Mouse (Mus musculus) frontal cortex, postnatal 10 days (tissue): ENCODE measurements around the gene Coro2a.
"Not testable (repeated sequence)": the region's sequence is repeated elsewhere in the genome, so short reads cannot be mapped to it uniquely, and the experiment has no call there.

ENCODE experiments used
- DNase-seq, 2 experiments: peaks; one replicate each; pipeline ENCODE4 v3.0.0; 2022; ENCODE audit warnings: low spot score in 2 of 2, mixed read lengths in 1 of 2

Gene Coro2a

DNA sequence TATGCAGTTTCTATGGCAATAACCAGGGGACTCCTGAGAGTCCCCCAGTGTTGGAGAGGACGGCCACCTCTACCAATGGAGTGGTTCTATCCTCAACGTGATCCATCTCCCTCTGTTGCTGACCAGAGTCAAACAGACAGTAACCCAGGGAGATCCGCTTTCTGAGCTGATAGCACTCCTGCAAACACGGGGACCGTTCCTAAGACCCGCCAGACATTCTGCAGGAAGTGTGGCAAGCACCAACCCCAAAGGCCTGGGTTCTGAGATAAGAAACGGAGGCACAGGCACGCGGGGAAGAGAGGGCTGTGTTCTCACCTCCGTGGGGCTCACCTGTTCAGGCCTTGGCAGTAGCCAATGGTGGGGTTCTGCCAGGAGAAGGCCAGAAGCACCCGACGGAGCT, 11.6 kb upstream of the Coro2a start:
- DNase-seq = no peak

GRCm38 (mm10) chr4:46611181-46611580, 9.2 kb upstream of the Coro2a start:
- peak; percentile 62 to 84 for DNase-seq

GRCm38 (mm10) chr4:46607601-46608000, 5.6 kb upstream of the Coro2a start:
- DNase-seq = no peak

DNA sequence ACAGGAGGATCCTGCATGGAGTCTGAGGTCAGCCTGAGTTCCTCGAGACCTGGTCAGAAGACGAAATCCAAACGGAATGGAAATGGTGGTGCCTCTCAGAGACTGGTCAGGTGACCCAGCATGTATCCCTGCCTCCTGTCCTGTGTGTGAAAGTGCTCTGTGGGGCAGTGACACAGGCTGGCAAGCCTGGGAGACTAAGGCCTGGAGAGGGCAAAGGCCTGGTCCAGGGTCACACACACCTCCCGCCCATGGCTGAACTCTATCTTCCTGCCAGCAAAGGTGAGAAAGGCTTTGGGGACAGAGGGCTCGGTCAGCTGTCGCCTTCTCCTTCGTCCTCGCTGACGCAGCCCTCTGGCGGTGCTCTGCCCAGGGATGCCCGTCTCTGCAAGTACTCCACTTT, 3.4 kb upstream of the Coro2a start:
- DNase-seq = no peak

DNA sequence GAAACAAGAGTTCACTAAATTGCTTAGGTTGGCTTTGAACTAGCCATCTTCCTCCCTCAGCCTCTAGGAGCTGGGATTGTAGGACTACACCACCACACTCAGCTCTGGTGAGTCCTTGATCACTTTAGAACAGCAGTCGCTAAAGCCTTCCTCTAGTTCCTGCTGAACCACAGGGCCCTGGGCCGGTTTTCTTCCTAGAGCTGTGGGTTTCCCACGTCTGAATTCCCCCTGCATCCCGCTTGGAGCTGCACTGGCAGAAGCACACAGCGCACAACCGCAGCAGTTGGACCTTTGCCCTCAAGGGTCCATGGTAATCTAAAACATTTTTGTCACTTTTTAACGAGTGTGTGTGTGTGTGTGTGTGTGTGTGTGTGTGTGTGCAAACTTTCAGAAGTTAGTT, 702 bp upstream of the Coro2a start:
- DNase-seq = no peak

DNA sequence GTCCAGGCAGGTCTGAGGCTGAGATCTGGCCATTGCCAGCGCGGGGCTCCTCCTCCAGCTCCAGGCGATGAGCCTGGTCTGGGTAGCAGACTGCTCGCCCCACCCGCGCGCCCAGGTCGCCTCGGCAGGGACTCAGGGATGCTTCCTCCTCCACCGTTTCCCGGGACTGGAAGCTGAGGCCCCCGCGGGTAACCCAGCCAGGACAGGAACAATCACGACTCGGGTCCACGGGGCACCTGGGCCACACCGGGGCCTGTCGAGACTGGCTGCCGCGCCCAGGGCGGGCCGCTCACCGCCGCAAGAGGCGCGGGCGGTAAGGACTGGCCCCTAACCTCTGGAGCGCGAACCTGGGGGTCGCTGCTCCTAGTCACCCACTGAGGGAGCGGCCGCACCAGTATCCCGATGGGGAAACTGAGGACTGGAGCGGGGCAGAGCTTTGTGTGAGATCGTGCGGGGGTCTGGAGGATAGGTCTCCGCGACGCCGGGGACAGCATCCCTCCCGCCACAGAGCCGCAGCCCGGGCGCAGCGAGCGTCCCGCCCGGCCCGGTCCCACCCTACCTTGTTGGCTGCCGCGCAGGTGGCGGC, 651 bp downstream of the Coro2a start:
- DNase-seq = no peak

DNA sequence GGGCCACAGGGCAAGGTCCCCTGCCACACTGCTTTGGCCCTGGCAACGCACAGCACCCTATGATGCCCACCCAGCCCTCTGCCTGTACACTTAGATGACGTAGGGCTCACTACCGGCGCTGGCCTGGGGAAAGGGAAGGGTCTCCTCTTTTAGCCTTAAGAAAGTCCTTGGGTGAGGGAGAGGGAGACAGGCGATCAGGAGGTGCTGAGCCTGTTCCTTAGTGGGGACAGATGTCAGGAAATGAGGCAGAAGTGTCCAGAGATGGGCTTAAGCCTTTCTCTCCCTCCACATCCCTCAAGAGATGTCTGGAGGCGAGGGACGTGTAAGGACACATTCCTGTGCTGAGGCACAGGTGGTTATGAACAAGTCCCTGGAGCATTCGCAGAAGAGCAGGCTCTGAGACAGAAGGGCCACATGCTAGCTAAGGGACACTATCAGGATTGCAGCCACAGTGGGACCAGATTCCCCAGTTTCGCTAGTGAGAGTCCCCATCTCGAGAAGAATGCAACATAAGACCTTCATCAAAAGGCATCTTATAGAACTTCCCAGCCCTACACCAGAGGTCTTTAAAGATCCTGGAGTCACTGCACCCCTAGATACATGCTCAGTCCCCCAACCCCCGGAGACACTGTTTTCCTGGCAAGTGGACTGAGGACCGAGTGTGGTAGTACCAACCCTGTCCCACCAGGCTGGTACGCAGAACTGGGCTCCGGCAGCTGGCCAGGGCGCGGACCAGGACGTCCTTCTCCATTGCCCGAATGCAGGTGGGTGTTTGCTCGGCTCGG, 1.3 kb downstream of the Coro2a start:
- no peak for DNase-seq

- not testable (repeated sequence) for DNase-seq
Measured at GRCm38 (mm10) chr4:46599609-46600008, 2.4 kb downstream of the Coro2a start.

DNA sequence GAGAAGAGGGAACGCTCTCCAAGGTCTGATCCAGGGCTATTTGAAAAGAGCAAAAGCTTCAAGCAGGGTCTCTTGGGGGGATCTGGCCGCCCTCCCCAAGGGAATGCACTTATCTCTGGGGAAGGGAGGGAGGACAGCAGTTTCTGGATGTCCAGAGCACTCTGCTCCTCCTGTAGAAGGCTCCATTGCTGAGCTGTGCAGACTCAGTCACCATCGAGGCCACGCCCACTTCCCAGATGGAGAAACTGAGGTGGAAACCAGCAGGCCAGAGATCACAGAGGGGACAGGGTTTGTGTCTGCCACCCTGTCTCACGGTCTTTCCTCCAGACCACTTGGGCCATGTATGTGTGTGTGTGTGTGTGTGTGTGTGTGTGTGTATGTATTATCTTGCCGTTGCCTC, 3.0 kb downstream of the Coro2a start:
- DNase-seq = no peak

DNA sequence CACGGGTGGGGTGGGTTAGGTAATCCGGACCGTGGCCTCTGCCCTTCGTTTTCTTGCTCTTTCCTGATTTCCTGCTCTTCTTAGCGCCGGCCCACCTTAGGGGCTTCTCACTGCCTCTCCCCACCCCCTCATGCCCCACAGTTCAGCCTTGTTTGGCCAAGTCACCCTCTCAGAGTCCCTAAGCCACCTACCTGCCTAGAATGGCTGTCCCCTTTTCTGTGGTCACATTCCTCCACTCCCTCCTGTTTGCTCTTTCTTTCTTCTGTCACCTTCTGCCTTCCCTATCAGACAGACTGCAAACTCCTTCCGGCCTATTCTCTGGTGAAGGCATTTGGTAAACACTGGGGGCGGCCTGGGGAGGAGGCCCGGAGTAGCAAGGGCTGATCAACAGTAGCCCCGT, 3.9 kb downstream of the Coro2a start:
- DNase-seq = no peak

DNA sequence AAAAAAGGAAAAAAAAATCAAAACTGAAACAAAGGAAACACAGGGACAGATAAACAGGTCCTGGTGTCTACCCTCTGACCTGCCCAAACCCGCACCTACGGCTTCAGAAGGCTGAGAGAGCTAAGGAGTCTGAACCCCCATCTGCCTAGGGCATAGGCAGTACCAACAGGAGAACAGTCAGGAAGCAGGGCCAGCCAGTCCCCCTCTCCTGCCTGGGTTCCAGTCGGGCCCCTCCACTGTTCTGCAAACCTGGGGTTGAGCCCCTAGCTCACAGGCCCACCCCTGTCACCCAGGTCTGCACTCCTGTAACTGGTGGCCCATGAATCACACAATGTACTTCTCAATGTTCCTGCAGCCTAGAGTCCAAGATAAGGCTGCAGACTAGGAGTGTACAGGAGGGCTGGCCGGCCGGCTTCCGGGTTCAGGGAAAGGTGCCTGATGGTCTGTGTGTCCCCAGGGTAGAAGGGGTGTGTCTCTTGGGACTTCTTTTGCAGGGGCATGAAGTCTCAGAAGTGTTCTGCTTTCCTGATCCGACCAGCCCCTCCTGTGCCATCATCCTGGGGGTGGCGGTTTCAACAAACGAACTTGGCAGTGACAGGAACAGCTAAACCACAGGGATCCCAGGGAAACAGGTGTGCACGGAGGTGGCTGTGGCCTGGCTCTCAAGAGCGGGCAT, 4.6 kb downstream of the Coro2a start:
- no peak for DNase-seq

DNA sequence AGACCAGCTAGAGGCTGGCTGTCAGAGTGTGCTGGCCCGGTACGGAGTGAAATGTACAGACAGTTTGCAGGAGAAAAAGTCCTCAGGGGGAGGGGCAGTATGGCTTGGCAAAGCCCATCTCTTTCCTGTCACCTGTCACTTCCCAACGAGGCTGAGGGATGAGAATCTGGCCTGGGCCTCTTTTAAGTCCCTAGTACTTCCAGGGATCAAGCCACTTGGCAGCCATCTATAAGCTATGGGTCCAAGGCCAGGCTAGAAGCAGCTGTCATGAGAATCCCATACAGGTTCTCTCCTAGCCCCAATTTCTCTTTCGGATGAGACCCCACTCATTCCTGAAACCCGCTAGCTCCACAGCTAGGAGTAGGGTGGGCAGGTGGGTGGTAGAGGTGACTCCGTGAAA, 5.6 kb downstream of the Coro2a start:
- DNase-seq = peak in 1 of 2 experiments; percentile 4

DNA sequence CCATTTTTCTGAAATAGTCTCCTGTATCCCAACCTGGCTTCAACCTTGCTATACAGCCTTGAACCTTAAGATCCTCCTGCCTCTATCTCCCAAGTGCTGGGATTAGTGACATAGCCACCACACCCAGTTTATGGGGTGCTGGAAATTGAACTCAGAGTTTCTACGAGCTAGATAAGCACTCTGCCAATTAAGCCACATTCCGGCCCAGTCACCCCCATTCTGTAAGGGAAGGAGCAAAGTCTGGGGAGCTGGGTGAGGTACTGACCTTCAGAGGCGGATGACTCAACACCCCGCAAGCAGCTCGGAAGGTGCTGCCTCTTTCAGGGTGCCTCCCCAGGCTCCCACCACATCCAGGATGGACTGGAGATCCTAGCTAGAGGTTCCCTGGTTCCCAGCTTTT, 7.9 kb downstream of the Coro2a start:
- DNase-seq = no peak

DNA sequence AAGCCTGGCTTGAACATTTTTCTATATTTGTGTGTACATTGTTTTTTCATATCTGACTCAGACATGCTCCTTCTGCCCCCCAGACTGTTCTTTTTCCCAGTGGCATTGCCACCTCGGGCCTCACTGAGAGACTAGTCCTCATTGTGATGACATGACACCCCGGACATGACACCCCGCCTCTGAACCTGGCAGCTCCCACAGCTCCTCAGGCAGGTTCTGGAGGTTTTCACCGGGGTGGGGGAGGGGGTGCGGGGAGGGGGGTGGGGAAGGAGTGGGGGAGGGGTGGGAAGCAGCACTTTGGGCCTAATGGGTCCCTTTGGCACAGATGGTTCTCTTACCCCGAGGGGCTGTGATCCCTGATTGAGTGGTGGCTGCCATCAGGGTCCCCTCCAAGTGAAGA, 8.5 kb downstream of the Coro2a start:
- DNase-seq = peak in 1 of 2 experiments; percentile 2

GRCm38 (mm10) chr4:46591833-46592520, 10.0 kb downstream of the Coro2a start:
- DNase-seq = no peak

DNA sequence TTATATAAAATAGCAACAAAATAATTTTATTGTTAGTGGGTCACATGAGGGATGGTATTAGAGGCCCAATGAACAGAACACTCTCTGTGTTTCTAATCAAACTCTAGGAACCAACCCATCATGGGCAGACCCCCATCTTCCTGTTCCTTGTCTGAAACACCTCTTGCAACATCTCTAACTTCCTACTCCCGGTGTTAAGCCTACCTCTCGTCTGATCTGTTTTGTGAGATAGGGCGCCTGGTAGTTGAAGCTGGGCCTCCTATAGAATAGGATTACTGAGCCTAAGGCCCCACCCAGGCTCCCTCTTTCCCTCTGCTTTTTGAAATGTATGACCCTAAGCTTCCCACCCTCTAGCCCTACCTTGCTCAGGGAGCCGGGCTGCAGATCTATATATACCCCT, 11.2 kb downstream of the Coro2a start:
- DNase-seq = no peak

DNA sequence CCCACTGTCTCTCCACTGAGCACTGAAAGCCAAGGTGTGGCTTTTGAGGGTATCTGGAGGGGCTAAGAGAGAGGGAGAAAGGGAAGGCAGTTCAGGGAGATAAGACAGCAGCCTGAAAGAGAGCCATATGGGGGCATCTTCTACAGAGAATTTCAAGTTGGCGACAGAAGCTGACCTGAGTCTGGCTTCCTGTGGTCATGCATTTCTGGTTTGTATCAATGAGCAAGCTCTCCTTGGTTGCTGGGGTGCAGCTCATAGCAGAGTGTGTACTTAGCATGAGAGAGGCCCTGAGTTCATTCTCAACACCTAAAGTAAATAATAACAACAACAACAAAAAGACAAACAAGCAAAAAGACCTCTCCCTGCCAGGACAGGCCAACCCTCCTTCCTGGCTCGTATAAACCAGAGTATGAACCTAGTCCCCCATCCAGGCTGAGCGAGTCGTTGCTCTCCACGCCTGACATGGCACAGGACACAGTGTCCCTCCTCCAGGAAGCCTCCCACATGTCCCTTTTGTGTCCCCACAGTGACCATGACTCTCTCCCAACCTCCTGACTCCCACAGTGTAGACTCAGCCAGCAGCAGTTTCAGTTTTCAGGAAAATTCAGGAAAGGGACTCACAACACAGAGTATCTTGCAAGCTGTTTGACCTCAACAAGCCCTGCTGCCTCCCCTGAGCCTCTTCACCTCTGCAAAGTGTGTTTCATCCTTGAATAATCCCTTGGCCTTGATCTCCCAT, 11.9 kb downstream of the Coro2a start:
- DNase-seq = no peak

GRCm38 (mm10) chr4:46589151-46589550, 12.9 kb downstream of the Coro2a start:
- no peak for DNase-seq

DNA sequence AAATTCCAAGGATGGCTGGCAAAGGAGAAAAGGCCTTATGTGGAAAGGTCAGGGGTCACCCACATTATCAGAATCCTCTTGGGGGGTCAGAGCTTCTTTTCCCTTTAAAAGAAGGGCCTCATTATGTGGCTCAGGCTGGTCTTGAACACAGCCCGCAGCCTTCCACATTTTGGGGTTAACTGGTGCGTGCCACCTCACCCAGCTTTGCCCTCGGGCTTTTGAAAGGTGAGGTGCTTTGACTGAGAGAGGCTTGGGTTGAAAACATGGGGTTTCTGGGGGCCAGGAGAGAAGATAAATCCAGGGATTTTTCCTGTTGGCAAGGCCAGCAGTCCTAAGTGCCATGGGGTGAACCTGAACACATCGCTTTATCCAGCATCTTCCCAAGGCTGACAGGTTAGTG, 15.5 kb downstream of the Coro2a start:
- no peak for DNase-seq

- no peak for DNase-seq
Measured at GRCm38 (mm10) chr4:46585811-46586190, 16.2 kb downstream of the Coro2a start.

DNA sequence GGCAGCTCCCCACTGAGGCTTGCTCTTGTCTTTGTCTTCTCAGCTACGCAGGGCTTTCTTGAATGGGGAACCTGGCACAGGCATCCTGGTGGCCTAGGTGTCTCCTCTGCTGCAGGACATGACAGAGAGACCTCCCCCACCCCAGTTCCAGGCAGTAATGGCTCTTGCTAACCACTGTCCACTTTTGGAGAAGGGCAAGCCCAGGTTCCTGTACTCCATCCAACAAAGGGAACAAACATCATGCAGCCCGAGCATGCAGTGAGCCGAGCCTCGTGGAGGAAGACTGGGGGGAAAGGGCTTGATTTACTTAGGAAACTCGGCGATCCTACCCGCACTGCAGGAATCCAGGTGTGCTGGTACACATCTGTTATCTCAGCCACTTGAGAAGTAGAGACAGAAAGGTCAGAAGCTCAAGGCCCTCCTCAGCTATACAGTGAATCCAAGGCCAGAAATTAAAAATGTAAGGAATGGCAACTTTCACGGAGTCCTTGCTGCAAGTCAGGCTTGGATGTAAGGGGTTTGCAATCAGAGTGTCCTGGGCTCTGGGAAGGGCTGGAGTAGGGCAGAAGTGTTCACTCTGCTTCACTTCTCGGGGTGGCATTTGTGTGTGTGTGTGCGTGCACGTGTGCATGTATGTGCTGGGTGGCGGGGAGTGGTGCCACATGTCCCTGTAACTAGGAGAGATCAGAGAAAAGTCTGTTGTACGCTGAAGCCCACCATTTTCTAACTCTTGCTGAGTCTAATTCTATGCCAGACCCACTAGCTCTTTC, 16.8 kb downstream of the Coro2a start:
- no peak for DNase-seq
